Mouse (Mus musculus) left cerebral cortex, postnatal 10 days (tissue): Measurements from ENCODE around the gene Efna3. TPM values are rescaled to one million over a fixed set of nuclear protein-coding genes. Genes with fewer than 3 reads are reported as not detected.
A peak's percentile ranks its signal among the peaks of the same experiment; 100 is the strongest.

Source experiments
- DNase-seq, 2 experiments: peaks; one replicate each; pipeline ENCODE4 v3.0.0; 2021 to 2022; ENCODE audit warnings: low spot score in 2 of 2, mixed read lengths in 1 of 2; ENCODE audit errors: extremely low spot score in 1 of 2
- intact Hi-C: fragments of 180-260 bp; cut with DNase I; formaldehyde crosslinking; loops from one replicate; pipeline ENCODE4 v1.15.1; 2025
- total RNA-seq, 2 experiments: library from RNA; stranded (reverse); gene quantifications; 2 replicates each; pipeline ENCODE4 v1.2.3; 2021

Efna3 gene
- total RNA-seq, 2 experiments from 2014 or later: 47.7 to 56.7 TPM

DNA sequence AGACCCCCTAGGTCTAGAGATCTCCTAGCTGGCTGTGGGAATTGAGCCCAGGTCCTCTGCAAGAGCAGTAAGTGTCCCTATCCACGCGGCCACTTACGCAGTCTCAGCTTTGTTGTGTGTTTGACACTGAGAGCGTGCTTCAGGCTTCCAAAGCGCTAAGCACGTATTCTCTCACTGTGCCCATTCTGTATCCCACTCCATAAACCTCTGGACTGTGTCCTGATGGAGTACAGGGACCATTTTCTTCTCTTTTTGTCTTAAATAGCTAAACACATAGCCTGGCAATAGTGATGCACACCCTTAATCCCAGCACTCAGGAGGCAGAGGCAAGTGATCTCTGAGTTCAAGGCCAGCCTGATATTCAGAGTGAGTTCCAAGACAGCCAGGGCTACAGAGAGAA is 23.9 kb downstream of the Efna3 start:
- intact Hi-C loops: loop anchor here (5.0 kb wide), 1 partner anchor 47 kb away; no protein-coding TSS in a partner anchor
- no peak for DNase-seq

DNA sequence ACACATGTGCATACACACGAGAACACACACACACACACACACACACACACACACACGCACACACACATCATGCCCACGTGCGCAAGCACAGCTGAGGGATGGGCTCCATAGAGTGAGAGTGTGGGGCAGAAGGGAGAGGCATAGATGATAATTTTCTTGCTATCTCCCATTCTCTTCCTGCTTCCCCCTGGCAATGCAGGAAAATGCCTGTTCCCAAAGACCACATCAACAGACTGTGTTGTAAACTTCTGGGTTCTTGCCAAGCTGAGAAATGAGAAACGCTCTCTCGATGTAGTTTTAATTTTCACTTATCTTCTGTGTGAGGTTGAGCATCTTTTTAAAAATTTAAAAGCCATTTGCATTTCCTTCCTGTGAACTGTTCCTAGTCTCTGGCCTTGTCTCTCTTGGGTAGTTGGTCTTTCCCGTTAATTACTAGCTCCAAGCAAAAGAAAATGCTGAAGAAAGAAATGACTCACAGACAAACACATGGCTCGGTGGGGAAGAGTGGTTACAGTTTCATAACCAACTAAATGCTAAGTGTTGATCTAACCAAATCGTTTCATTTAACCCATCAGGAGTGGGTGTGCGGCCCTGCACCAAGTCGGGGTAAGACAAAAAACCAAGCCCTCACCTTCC is 25.9 kb downstream of the Efna3 start:
- DNase-seq: no peak
- intact Hi-C loops: loop anchor here (5.0 kb wide), 1 partner anchor 45 kb away; no protein-coding TSS in a partner anchor

DNA sequence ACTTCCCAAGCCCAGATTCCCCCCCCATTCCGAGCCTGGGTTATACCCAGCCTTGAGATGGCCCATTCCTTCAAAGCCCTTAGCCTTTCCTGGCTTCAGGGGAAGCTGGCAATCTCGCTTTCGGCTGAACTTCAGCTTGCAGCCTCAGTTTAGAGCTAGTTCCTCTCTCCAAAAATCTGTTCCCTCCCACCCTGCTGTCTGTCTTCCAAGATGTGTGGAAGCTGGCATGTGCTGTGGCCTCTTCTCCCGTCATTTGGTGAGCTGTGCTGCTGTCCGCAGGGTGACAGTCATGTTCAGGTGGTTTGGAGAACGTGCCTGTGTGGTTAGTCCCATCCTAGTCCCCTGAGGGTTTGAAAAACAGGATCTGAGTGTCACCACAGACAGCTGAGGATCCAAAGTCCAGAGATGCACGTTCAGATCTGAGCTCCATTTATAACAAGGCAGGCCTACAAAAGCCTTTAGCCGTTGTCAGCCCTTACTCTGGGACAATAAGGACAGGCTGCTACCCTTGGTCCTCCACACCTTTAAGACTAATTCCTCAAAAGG is 27.0 kb downstream of the Efna3 start:
- intact Hi-C loops: loop anchor here (5.0 kb wide), 1 partner anchor 43 kb away; no protein-coding TSS in a partner anchor
- no peak for DNase-seq

DNA sequence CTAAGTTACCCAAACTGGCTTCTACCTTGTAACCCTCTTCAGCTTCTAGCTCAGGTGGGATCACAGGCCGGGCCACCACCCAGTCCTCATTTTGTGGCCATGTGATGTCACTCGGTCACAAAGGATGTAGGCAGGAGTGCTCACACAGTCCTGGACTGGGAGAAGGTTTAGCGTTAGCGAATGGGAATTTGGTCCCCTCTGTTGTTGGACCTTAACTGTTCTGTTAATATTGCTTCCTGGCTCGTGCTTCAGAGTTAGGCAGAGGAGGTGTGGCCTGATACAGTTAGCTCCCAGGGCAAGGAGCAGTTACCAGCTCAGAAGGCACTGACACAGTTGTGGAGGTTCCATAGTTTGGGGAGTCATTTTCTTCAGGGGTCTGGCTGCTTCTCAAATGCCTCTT is 28.6 kb downstream of the Efna3 start:
- intact Hi-C loops: no loop called here

DNA sequence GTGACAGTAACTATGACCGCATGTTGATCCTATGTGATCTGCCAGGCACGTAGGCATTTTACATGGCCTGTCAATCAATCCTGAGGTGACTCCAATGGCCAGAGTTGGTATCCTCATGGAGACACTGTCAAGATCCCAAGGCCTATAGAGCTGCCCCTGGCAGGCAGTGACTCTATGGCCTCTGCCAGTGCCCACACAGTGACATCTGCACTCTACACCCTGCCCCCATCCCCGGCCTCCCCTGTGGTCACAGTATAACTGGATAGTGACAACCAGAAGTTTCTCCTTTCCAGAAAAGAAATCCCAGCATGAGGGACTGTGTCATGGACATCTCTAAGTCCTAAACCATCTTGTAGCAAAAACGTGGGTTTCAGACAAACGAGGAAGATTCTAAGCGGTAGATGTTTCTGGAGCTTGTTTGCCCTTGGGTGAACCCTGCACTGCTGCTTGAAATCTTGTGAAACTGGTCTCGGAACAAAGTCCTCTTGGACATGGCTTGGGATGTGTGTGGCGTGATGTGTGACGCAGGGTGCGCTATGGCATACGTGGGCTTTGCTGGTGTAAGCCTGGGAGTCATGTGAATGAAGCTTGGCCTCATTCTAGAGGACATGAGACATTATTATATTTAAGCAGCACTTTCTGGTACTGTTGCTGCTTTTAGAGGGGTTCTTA is 29.4 kb downstream of the Efna3 start:
- intact Hi-C loops: no loop called here
- no peak for DNase-seq

More for the DNA sequence above, 28.6 kb downstream of the Efna3 start:
- DNase-seq: no peak

DNA sequence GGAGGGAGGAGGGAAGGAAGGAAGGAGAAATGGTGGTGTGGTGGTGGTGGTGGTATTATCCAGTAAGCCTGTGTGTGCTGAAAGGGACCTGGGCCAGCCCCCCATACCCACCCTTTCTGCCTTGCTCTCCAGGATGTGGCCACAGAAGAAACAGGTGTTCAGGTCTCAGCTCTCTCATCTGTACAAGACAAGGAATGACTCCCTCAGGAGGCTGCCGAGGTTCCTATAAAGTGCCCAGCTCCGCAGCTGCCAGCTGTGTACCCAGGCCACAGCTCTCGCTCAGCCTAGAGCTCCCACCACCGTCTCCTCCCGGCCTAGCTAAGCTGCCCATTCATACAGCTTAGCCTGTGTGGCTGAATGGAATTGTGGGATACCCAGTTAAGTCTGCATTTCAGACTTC is 30.5 kb downstream of the Efna3 start:
- intact Hi-C loops: no loop called here
- no peak for DNase-seq

DNA sequence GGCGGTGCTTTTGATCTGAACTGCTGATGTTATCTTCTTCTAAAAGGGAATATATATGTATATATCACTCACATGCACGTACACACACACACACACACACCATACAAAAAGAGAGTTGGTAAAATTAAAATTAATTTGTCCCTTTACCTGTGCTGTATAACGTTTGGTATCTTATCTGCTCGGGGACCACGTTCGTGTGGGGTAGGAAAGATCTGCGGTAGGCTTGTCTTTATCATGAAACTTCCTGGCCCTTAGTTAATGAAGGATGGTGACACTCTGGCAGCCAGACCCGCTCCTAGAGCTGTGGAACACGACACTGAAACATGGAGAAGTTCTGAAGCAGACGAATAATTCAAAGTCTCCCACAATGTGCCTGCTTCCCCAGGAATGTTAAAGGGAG is 30.9 kb downstream of the Efna3 start:
- intact Hi-C loops: no loop called here
- no peak for DNase-seq

DNA sequence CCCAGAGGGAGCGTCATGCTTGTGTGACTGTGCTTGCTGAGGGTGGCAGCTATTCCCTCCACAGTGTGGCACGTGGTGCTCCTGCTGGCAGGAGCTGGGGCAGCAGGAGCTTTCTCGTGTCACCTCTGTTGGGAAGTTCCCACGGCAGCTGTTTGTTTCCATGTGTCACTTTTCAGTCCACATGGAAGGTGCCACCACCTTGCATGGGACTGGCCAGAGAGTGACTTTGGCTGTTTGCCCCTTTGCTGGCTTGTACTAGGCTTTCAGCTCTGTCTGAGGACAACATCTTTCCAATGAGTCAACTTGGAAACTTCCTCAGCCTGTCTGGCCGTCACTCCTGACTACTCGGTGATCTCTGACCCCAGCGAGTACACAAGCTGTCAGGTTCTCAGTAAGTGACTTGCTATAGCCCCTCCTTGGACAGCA is 34.2 kb downstream of the Efna3 start:
- intact Hi-C loops: no loop called here
- no peak for DNase-seq

DNA sequence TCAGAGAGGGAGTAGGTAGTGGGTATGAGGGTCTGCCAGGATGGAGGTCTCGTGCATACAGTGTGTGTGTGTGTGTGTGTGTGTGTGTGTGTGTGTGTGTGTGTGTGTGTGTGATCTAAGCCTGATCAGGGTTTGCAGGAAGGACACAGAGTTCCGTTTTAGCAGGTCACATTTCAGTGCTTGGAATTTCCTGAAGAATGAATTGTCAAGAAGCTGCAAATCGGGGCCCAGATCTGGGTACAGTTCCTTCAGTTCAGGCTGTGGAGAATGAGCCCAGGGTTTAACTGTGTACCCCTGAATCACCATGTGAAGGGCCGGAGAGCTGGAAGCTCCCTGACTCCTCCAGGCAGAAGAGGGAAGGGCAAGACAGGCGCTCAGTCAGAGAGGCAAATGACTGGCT is 35.5 kb downstream of the Efna3 start:
- intact Hi-C loops: no loop called here

DNA sequence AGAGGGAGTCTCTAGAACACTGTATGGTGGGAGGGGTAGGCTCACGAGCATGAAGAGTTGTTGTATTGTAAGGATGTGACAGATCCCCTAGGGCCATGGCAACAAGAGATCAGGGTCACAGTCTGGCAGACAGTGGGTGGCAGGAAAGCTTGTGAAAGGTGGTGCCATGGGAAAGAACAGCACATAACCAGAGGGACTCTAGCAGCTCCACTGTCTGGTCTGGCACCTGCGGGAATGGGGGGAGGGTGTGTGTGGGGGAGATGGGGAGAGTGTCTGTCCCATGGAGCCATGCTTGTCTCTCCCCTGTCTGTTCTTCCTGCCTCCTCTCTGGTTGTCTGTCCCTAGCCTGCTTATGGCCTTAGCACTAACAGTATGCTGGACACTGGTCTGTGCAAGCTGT is 37.2 kb downstream of the Efna3 start:
- intact Hi-C loops: no loop called here
- no peak for DNase-seq

More for the DNA sequence above, 35.5 kb downstream of the Efna3 start:
- no peak for DNase-seq

DNA sequence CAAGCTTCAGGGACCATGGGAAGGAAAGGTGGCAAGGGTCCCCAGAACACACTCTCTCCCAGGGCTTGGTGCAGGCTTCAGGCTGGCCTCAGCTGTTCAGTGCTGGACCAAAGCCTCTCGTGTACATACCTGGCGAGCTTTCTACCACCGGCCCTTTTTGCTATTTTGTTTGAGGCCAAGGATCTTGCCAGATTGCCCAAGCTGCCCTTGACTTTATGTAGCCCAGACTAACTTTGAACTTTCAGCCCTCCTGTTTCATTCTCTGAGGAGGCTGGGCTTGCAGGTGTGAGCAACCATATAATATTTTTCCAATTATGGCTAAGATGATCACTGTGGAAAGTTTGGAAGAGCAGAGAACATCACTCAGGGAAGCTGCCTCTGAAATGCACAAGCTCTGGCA is 38.5 kb downstream of the Efna3 start:
- no peak for DNase-seq
- intact Hi-C loops: loop anchor here (5.0 kb wide), 1 partner anchor 37 kb away; the partner anchor contains the start of genes Krtcap2 and Trim46

DNA sequence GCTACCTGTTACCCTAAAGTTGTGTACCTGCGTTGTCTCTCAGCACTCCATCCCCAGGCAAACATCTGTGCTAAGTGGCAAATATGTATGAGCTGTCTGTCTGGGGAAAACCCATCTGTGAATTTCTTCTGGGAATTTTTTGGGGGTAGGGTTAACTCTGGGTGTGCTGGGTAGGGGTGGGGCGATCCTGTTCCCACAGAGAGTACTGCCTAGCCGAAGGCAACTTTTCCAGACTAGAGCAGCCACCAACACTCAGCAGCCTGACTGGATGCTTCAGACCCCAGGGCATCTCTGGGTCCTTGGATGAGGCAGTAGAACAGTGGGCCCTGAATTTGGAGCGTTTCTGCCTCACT is 40.5 kb downstream of the Efna3 start:
- no peak for DNase-seq
- intact Hi-C loops: loop anchor here (5.0 kb wide), 1 partner anchor 35 kb away; the partner anchor contains the start of genes Krtcap2 and Trim46

DNA sequence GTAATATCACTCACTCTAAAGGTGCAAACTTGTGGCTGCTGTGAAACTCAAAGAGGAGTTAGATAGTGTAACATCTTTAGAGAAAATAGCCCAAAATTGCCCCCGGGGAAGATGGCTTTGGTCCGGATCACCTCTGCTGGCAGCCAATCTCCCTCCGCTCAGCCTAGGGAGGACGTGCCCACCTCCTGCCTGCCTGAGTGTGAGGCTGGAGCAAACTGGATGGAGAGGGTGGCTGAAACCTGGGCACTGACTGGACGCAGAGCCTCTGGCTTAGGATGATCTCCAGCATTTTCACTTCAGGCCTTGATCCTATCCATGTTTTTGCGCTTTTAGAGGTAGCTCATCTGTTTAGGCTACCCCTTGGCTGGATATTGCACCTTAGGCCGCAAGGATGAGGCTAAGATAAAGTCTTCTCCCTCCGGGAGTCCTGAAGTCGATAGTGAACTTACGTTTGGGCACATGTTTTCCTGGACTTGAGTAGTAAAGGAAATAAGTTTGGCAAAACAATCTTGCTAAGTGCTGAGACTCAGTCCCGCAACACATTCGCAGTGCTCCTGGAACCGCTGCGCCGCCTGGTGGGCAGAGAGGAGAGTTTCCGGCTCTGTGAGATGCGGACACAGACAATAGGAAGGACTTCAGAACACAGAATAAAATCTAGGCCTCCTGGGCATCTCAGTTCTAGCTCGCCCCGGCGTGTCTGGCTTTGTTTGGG is 41.0 kb downstream of the Efna3 start:
- peak; percentile 76 to 86 for DNase-seq

DNA sequence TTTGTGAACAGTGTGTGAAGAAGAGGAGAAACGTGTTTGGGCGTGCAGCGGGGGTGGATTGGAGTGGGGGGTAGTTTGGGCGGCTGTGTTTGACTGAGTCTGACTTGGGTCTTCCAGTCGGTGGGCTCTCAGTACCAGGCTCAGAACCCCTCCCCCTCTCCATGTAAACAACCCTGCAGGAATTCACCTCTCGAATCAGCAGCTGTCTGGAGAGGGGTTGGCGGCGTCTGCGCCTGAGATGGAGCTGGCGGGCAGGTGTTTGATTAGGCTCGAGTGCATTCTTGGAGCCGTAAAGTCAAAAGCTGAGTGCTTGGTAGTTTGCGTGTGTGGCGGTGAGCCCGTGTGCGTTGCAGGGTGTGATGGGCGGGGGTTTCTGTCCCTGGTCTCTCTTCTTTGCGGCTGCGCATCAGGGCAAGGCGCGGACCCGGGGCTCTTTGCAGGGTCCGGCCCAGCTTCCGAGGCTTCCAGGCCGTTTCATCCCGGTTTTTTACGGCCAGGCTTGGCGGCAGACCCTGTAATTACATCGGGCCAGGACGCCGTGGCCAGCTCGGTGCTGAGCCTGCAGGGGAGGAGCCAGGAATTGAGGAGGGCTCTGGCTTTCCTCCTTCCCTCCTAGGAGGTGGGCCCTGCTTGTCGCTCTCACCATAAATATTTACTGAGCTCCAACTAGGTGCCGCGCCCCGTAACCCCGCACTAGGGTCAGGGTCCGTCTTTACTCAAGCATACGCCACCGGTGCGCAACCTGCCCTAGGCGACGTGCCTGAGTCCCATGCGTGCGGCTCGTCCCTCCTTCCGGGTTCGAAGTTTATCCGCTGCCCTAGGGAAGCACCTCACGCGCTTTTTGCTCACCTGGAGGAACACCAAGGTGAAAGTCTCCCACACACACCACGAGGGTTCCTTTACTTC is 41.9 kb downstream of the Efna3 start, which contains the start of gene Efna1:
Gene Efna1, minus strand, starts transcription at position 537 of the 906 bp plus-strand sequence.
- intact Hi-C loops: loop anchor here (5.0 kb wide), 1 partner anchor 34 kb away; the partner anchor contains the start of genes Krtcap2 and Trim46
- peak in 1 of 2 experiments; percentile 74 for DNase-seq

More for the DNA sequence above, 41.0 kb downstream of the Efna3 start:
- intact Hi-C loops: loop anchor here (5.0 kb wide), 1 partner anchor 34 kb away; the partner anchor contains the start of genes Krtcap2 and Trim46

DNA sequence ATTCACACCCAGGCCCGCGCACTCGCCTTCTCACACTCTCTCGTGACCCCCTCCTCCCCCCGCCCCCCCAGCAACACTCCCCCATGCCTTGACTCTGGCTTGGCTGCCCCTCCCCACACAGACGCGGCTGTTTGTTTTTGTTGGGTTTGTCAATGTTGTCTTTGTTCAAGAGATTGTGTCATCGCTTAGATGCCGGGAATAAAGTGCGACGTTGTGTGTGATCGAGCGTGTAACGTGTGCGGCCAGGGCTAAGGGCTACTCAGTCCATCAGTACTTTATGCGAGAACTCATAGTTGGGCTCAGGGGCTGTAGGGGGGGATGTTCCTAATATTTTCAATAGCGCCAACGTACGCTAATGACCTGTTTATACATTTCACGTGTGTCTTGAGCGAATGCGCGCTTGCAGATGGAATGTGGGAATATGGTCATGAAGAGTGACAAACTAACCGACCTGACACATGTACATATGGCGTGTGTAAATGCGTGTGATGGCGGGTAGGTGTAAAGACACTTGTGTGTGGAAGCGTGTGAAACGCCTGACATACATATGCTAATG is 42.6 kb downstream of the Efna3 start:
- intact Hi-C loops: loop anchor here (5.0 kb wide), 1 partner anchor 33 kb away; the partner anchor contains the start of genes Krtcap2 and Trim46

DNA sequence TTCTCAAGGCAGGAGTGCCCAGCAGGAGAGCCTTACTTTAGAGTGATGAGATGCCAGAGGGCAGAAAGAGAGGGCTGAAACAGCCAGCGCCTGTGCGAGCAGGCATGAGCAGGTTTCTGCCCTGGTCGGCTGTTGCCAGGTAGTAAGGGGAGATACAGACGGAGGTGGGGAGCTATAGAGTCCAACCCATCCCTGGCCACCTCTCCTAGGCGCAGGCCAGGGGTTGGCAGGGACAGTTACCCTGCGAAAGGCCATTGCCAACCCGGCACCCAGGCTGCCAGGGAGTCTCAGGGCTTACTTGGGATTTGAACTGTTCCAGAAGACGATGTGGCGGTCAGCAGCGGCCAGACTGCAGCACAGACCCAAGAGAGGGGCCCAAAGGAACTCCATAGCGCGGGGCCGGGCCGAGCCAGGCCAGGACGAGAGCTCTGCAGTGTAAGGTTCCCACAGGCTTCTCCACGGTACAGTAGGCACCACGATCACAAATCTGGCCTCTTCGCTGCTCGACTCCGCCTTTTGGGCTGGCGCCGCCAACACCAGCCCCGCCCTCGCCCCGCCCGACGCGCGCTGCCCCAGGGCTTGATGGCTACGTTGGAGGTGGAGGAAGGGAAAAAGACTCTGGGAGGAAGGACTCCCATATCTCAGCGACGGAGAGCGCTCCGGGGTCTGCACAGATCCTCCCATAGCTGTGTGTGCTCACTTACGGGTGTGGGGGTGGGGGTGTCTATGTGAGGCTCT is 43.4 kb downstream of the Efna3 start:
- intact Hi-C loops: no loop called here

More for the DNA sequence above, 42.6 kb downstream of the Efna3 start:
- DNase-seq: peak in 1 of 2 experiments; percentile 64

DNA sequence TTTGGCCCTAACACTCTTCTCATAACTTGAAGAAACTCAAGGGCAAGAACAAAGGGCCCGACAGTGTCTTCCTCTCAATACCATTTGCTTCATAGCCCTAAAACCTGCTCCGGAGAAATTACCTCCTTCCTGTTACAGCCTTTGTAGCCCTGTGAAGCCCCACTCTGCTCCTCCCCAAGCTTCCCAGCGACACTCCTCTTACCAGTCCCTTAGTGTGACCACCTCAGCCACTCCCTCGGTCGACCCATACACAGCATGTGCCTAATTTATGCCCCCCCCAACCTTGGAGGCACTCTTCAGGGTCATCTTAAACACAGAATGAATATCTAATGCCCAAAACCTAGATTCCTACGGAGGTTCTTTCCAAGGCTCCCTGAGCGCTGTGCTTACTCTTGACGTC is 44.1 kb downstream of the Efna3 start:
- intact Hi-C loops: no loop called here

More for the DNA sequence above, 43.4 kb downstream of the Efna3 start:
- peak in 1 of 2 experiments; percentile 89 for DNase-seq

More for the DNA sequence above, 44.1 kb downstream of the Efna3 start:
- DNase-seq: no peak
